Mouse (Mus musculus) midbrain, embryonic 16.5 days (tissue): ENCODE data around the gene Gm21988. TPM values are rescaled to one million over a fixed set of nuclear protein-coding genes. Genes with fewer than 3 reads are reported as not detected.

Experiments used
- ATAC-seq: fragments of 200-750 bp; cut with Nextera tagmentation; 2 replicates; pipeline ENCODE4 v1.8.0; 2017; ENCODE audit warnings: moderate TSS enrichment
- H3K27ac ChIP-seq: fragments of 300-500 bp; sonication (generic); 2 replicates; pipeline ENCODE4 v1.5.1; 2014; ENCODE audit warnings: mild to moderate bottlenecking, low read length, mixed read lengths
- H3K27me3 ChIP-seq: fragments of 300-500 bp; sonication (generic); 2 replicates; pipeline ENCODE4 v1.6.1; 2014; ENCODE audit warnings: low read depth, low read length, mixed read lengths; ENCODE audit not compliant: control insufficient read depth, insufficient read depth
- H3K36me3 ChIP-seq: fragments of 300-500 bp; sonication (generic); 2 replicates; pipeline ENCODE4 v1.6.1; 2014; ENCODE audit warnings: mild to moderate bottlenecking, low read length, moderate library complexity, mixed read lengths; ENCODE audit not compliant: control insufficient read depth, insufficient read depth
- H3K4me1 ChIP-seq: fragments of 300-500 bp; sonication (generic); 2 replicates; pipeline ENCODE4 v1.6.1; 2014; ENCODE audit warnings: mild to moderate bottlenecking, low read length, mixed read lengths; ENCODE audit not compliant: control insufficient read depth, insufficient read depth
- H3K4me2 ChIP-seq: fragments of 300-500 bp; sonication (generic); 2 replicates; pipeline ENCODE4 v1.6.1; 2014; ENCODE audit warnings: mild to moderate bottlenecking, low read length, mixed read lengths
- H3K4me3 ChIP-seq: fragments of 300-500 bp; sonication (generic); 2 replicates; pipeline ENCODE4 v1.5.1; 2014; ENCODE audit warnings: low read depth, mild to moderate bottlenecking, low read length, moderate library complexity, mixed read lengths
- H3K9ac ChIP-seq: fragments of 300-500 bp; sonication (generic); 2 replicates; pipeline ENCODE4 v1.6.1; 2014; ENCODE audit warnings: low read depth, low read length, mixed read lengths
- H3K9me3 ChIP-seq: fragments of 300-500 bp; sonication (generic); replicated peaks from 2 replicates; pipeline ENCODE4 v1.6.1; 2014; ENCODE audit warnings: mild to moderate bottlenecking, low read length, mixed read lengths; ENCODE audit not compliant: control insufficient read depth, poor library complexity, severe bottlenecking
- WGBS: fragments of 180-500 bp; shearing (Covaris S2); extraction: QIAGEN DNeasy Blood & Tissue Kit; methylation state at CpG from one replicate; pipeline ENCODE4 v1.1.7; 2014; 5-methylcytosine and 5-hydroxymethylcytosine counted together
- polyA plus RNA-seq: library from polyadenylated mRNA; unstranded; fragments of >200 nt; fragmentation: Nextera tagmentation; extraction: Ambion mirVana; gene quantifications from 2 replicates; pipeline ENCODE4 v1.2.1, GENCODE M21; 2015

Gm21988 gene
- polyA plus RNA-seq, 1 experiment from 2014 or later = 12.7 TPM

GRCm38 (mm10) chr11:70232546-70232945 lies 7.1 kb downstream of the Gm21988 start:
- no peak overlapping the region for H3K27ac ChIP-seq
- 11% methylated on average over 9 of the region's 10 CpGs for WGBS
- H3K27me3 ChIP-seq = peaks cover 26% of the 10 kb centered on the region
- peak overlapping the region; percentile 63 for H3K9ac ChIP-seq
- no peaks in the 10 kb centered on the region for H3K9me3 ChIP-seq
- peaks cover 13% of the 10 kb centered on the region for H3K36me3 ChIP-seq
- H3K4me2 ChIP-seq = peak overlapping the region; percentile 54
- H3K4me1 ChIP-seq = peaks cover 21% of the 10 kb centered on the region
- no peak for ATAC-seq
- peak overlapping the region; percentile 34 for H3K4me3 ChIP-seq

GRCm38 (mm10) chr11:70230239-70230727 lies 9.3 kb downstream of the Gm21988 start:
- no peak overlapping the region for H3K9ac ChIP-seq
- H3K27ac ChIP-seq = peak overlapping the region; percentile 17; the same call in 1 of the 2 replicates
- peaks cover 10% of the 10 kb centered on the region for H3K36me3 ChIP-seq
- no peaks in the 10 kb centered on the region for H3K9me3 ChIP-seq
- 1% methylated on average over 32 of the region's 32 CpGs for WGBS
- peak overlapping the region; percentile 33; the same call in 1 of the 2 replicates for H3K4me2 ChIP-seq
- peak overlapping the region; percentile 9; the same call in 1 of the 2 replicates for H3K4me3 ChIP-seq
- peaks cover 35% of the 10 kb centered on the region for H3K27me3 ChIP-seq
- peaks cover 18% of the 10 kb centered on the region for H3K4me1 ChIP-seq
- ATAC-seq = no peak

GRCm38 (mm10) chr11:70229260-70230010 lies 10.2 kb downstream of the Gm21988 start, which contains the start of gene Bcl6b:
TSS of gene Bcl6b (minus strand) at chr11:70229798.
- Histone ChIP-seq H3K9me3 (no peaks in the 10 kb centered on the region), H3K4me2 (peak within 1 kb of the TSS; percentile 54), H3K9ac (peak within 1 kb of the TSS; percentile 27), H3K27ac (peak within 1 kb of the TSS; percentile 17), H3K4me1 (peaks cover 18% of the 10 kb centered on the region), H3K36me3 (peaks cover 2% of the 10 kb centered on the region), H3K27me3 (peaks cover 37% of the 10 kb centered on the region), H3K4me3 (peak within 1 kb of the TSS; percentile 27)
- ATAC-seq = no peak
- 3% methylated on average over 39 of the region's 39 CpGs for WGBS

- Histone ChIP-seq H3K9me3 (no peaks in the 10 kb centered on the region), H3K27ac (no peak overlapping the region), H3K4me1 (peaks cover 18% of the 10 kb centered on the region), H3K4me3 (peak overlapping the region; percentile 27), H3K36me3 (no peaks in the 10 kb centered on the region), H3K4me2 (peak overlapping the region; percentile 54), H3K9ac (peak overlapping the region; percentile 27), H3K27me3 (peaks cover 37% of the 10 kb centered on the region)
- under 1% methylated on average over 19 of the region's 19 CpGs for WGBS
- no peak for ATAC-seq
Observed at GRCm38 (mm10) chr11:70228828-70229227, 10.8 kb downstream of the Gm21988 start.

GRCm38 (mm10) chr11:70227661-70228245 lies 11.9 kb downstream of the Gm21988 start:
- H3K9ac ChIP-seq = no peak overlapping the region
- no peak overlapping the region for H3K4me3 ChIP-seq
- 88% methylated on average over 4 of the region's 4 CpGs for WGBS
- no peak for ATAC-seq
- H3K36me3 ChIP-seq = no peaks in the 10 kb centered on the region
- peaks cover 16% of the 10 kb centered on the region for H3K4me1 ChIP-seq
- no peak overlapping the region for H3K27ac ChIP-seq
- H3K4me2 ChIP-seq = no peak overlapping the region
- peaks cover 37% of the 10 kb centered on the region for H3K27me3 ChIP-seq
- H3K9me3 ChIP-seq = no peaks in the 10 kb centered on the region

- H3K36me3 ChIP-seq = no peaks in the 10 kb centered on the region
- H3K27ac ChIP-seq = no peak overlapping the region
- H3K4me3 ChIP-seq = peak overlapping the region; percentile 36
- no peak for ATAC-seq
- WGBS = 37% methylated on average over 5 of the region's 5 CpGs
- peaks cover 37% of the 10 kb centered on the region for H3K27me3 ChIP-seq
- H3K4me2 ChIP-seq = peak overlapping the region; percentile 56
- H3K9ac ChIP-seq = no peak overlapping the region
- H3K4me1 ChIP-seq = peaks cover 19% of the 10 kb centered on the region
- H3K9me3 ChIP-seq = no peaks in the 10 kb centered on the region
Observed at GRCm38 (mm10) chr11:70227126-70227525, 12.5 kb downstream of the Gm21988 start.

- H3K27ac ChIP-seq = no peak overlapping the region
- 7% methylated on average over 18 of the region's 18 CpGs for WGBS
Observed at GRCm38 (mm10) chr11:70226602-70226890, 13.1 kb downstream of the Gm21988 start.

GRCm38 (mm10) chr11:70225798-70226601 lies 13.6 kb downstream of the Gm21988 start:
- no peaks in the 10 kb centered on the region for H3K9me3 ChIP-seq
- H3K36me3 ChIP-seq = no peaks in the 10 kb centered on the region
- peak overlapping the region; percentile 57 for H3K9ac ChIP-seq
- H3K27me3 ChIP-seq = peaks cover 36% of the 10 kb centered on the region
- H3K4me3 ChIP-seq = peak overlapping the region; percentile 36
- H3K4me2 ChIP-seq = peak overlapping the region; percentile 56
- ATAC-seq = peak; percentile 25; the same call in 1 of the 2 replicates
- WGBS = 19% methylated on average over 27 of the region's 27 CpGs
- no peak overlapping the region for H3K27ac ChIP-seq
- peaks cover 25% of the 10 kb centered on the region for H3K4me1 ChIP-seq

More at GRCm38 (mm10) chr11:70226602-70226890, 13.1 kb downstream of the Gm21988 start:
- Histone ChIP-seq H3K36me3 (no peaks in the 10 kb centered on the region), H3K27me3 (peaks cover 37% of the 10 kb centered on the region), H3K4me1 (peaks cover 25% of the 10 kb centered on the region), H3K9ac (peak overlapping the region; percentile 57), H3K9me3 (no peaks in the 10 kb centered on the region), H3K4me2 (peak overlapping the region; percentile 56), H3K4me3 (peak overlapping the region; percentile 36)
- no peak; the same call in 1 of the 2 replicates for ATAC-seq
